Mouse (Mus musculus): ENCODE measurements around the gene Gpr108.

DNA sequence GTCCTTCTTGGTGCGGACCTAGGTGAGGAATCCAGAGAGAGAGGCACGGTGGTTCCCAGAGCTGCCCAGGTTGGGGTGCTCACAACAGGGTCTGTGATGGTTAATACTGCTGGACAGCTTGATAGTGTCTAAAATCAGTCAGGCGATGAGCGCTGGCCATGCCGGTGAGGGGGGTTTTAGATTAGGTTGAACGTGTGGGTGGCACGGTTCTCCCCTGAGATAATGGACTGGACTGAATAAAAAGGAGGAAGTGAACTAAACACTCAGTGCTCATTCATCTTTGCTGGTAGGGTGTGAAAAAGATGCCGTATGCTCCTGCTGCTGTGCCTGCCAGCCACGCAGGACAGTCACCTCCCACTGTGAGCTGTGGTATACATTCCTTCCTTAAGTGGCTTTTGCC, 24.9 kb downstream of the Gpr108 start:
- TF ChIP-seq CTCF (IDR thresholded peaks at IDR 0.05; ENCODE audit: borderline replicate concordance, insufficient read depth, low read depth, low read length): no peak
- no peak for TF ChIP-seq POLR2A (IDR thresholded peaks at IDR 0.05; ENCODE audit: borderline replicate concordance, insufficient read depth, low read length)
